Mouse (Mus musculus): ENCODE measurements around the gene Rhot2. TPM values are rescaled to one million over a fixed set of nuclear protein-coding genes. Genes with fewer than 3 reads are reported as not detected.

Rhot2 gene
- polyA plus RNA-seq, 1 experiment from 2014 or later: 24.0 TPM

- ATAC-seq (ENCODE audit: insufficient number of reproducible peaks, low FRiP score): no peak
- no peaks in the 10 kb centered on the region for H3K27me3 ChIP-seq (replicated peaks)
- peak within 1 kb of the TSS; percentile 22; the same call in 1 of the 2 replicates for H3K27ac ChIP-seq (ENCODE audit: poor library complexity, severe bottlenecking)
- peaks cover 43% of the 10 kb centered on the region for H3K4me1 ChIP-seq (replicated peaks)
- H3K9ac ChIP-seq: no peak within 1 kb of the TSS; the same call in 1 of the 2 replicates
- 52% methylated on average over 5 of the region's 5 CpGs for WGBS
- no peak within 1 kb of the TSS for H3K4me3 ChIP-seq
- no peak within 1 kb of the TSS for H3K4me2 ChIP-seq
- no peaks in the 10 kb centered on the region for H3K9me3 ChIP-seq (replicated peaks)
- peaks cover 53% of the 10 kb centered on the region for H3K36me3 ChIP-seq
Measured at GRCm38 (mm10) chr17:25880196-25880910, 35.7 kb upstream of the Rhot2 start, which contains the start of gene Wfikkn1. Gene Wfikkn1 (minus strand): TSS chr17:25880858.

DNA sequence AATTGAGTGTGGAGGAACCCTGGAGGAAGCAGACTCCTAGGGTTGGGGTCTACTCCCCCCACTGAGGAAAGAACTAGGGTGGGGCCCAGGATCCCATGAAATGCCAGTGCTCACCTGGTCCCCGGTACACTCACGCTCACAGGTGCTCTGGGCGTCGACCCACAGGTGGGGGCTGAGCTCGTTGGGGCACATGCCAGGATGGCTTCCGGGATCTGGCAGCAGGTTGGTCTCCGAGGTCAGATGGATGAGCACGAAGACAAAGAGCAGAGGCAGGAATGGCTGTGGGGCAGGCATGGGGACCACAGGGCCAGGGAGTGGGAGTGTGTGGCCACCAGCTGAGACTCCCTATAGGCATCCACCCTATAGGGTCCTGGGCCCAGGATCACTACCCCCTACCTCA, 35.1 kb upstream of the Rhot2 start:
- Histone ChIP-seq H3K36me3 (peaks cover 49% of the 10 kb centered on the region), H3K4me1 (replicated peaks) (peaks cover 43% of the 10 kb centered on the region), H3K9me3 (replicated peaks) (no peaks in the 10 kb centered on the region), H3K4me3 (no peak overlapping the region), H3K4me2 (no peak overlapping the region), H3K27ac (ENCODE audit: poor library complexity, severe bottlenecking) (no peak overlapping the region), H3K27me3 (replicated peaks) (no peaks in the 10 kb centered on the region), H3K9ac (no peak overlapping the region; the same call in 1 of the 2 replicates)
- no peak for ATAC-seq (ENCODE audit: insufficient number of reproducible peaks, low FRiP score)
- 86% methylated on average over 8 of the region's 8 CpGs for WGBS

- no peak overlapping the region for H3K9ac ChIP-seq
- no peak overlapping the region for H3K4me3 ChIP-seq
- 66% methylated on average over 4 of the region's 4 CpGs for WGBS
- H3K27me3 ChIP-seq (replicated peaks): no peaks in the 10 kb centered on the region
- H3K4me2 ChIP-seq: no peak overlapping the region
- H3K36me3 ChIP-seq: peaks cover 45% of the 10 kb centered on the region
- H3K9me3 ChIP-seq (replicated peaks): no peaks in the 10 kb centered on the region
- no peak for ATAC-seq (ENCODE audit: insufficient number of reproducible peaks, low FRiP score)
- H3K4me1 ChIP-seq (replicated peaks): peaks cover 45% of the 10 kb centered on the region
- no peak overlapping the region for H3K27ac ChIP-seq (ENCODE audit: poor library complexity, severe bottlenecking)
Measured at GRCm38 (mm10) chr17:25879261-25879660, 34.6 kb upstream of the Rhot2 start.

DNA sequence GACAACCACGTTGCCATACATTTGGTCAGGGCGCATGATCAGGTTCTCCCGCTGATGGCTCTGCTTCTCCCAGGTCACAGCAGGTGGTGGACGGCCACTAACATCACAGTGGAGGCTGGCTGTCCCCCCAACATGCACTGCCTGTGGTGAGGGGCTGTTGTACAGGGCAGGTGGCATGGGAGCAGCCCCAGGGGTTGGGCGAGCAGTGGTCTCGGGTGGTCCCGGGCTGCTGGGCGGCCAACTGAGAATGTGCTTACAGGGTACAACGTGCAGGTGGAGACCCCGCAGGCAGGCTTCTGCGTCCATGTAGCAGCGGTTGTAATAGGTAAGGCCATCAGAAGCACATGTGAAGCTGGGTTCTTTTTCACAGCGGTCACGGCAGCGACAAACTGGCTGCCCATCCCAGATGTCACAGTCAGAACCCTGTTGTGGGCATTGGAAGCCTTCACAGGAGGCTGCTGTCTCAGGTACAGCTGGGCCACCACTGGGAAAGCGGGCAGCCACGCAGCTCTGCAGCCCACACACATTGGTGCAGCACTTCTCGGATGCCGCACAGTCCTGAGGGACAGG, 34.0 kb upstream of the Rhot2 start:
- no peak for ATAC-seq (ENCODE audit: insufficient number of reproducible peaks, low FRiP score)
- no peaks in the 10 kb centered on the region for H3K9me3 ChIP-seq (replicated peaks)
- no peak overlapping the region for H3K27ac ChIP-seq (ENCODE audit: poor library complexity, severe bottlenecking)
- no peak overlapping the region for H3K4me3 ChIP-seq
- H3K36me3 ChIP-seq: peaks cover 39% of the 10 kb centered on the region
- H3K4me2 ChIP-seq: no peak overlapping the region
- peaks cover 51% of the 10 kb centered on the region for H3K4me1 ChIP-seq (replicated peaks)
- WGBS: 93% methylated on average over 19 of the region's 19 CpGs
- no peaks in the 10 kb centered on the region for H3K27me3 ChIP-seq (replicated peaks)
- no peak overlapping the region for H3K9ac ChIP-seq

DNA sequence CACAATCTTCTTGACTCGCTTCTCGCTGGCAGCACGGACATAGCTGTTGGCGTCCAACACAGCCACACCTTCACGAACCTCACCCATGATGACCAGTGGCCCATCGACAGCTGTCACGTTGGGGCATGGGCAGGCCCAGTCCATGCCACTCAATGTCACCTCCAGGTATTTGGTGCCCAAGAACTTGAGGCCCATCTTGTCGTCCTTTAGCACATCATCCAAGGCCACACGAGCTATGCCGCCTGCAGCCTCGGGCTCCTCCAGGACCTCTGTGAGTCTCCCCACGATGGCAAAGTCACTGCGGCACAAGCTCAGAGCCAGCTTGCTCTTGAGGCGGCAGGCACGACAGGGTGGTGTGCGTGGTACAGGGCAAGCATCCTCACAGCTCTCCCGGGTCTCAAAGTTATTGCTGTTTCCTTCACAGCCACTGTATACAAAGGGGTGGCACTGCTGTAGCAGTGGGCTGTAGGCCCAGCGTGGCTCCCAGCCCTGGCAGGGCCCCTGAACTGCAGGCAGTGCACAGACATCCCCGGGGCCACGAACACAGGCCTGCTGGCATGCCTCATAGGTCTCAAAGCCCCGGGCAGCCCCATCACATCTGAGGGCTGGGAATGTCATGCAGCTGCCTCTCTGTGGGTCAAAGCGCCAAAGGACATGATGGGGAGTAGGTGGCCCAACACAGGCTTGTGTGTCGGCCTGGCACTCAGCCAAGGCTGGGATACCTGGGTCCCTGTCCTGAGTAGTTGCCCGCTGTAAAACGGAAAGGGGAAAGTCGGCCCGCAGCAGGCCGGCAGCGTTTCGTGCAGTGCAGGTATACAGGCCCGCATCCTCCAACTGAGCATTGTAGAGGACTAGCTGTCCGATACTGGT, 33.3 kb upstream of the Rhot2 start:
- Histone ChIP-seq H3K4me3 (no peak overlapping the region), H3K9ac (no peak overlapping the region), H3K4me2 (no peak overlapping the region), H3K27me3 (replicated peaks) (no peaks in the 10 kb centered on the region), H3K36me3 (peaks cover 32% of the 10 kb centered on the region), H3K4me1 (replicated peaks) (peaks cover 51% of the 10 kb centered on the region), H3K9me3 (replicated peaks) (no peaks in the 10 kb centered on the region), H3K27ac (ENCODE audit: poor library complexity, severe bottlenecking) (no peak overlapping the region)
- no peak for ATAC-seq (ENCODE audit: insufficient number of reproducible peaks, low FRiP score)
- 90% methylated on average over 32 of the region's 32 CpGs for WGBS

- Histone ChIP-seq H3K9ac (no peak overlapping the region), H3K4me2 (no peak overlapping the region), H3K4me3 (no peak overlapping the region), H3K36me3 (peaks cover 23% of the 10 kb centered on the region), H3K27me3 (replicated peaks) (no peaks in the 10 kb centered on the region), H3K4me1 (replicated peaks) (peaks cover 44% of the 10 kb centered on the region), H3K27ac (ENCODE audit: poor library complexity, severe bottlenecking) (no peak overlapping the region), H3K9me3 (replicated peaks) (no peaks in the 10 kb centered on the region)
- WGBS: 73% methylated on average over 3 of the region's 3 CpGs
- no peak for ATAC-seq (ENCODE audit: insufficient number of reproducible peaks, low FRiP score)
Measured at GRCm38 (mm10) chr17:25877025-25877424, 32.4 kb upstream of the Rhot2 start.

- WGBS: 73% methylated on average over 10 of the region's 10 CpGs
- Histone ChIP-seq H3K4me3 (peak overlapping the region; percentile 88), H3K4me2 (peak overlapping the region; percentile 94), H3K9ac (peak overlapping the region; percentile 83), H3K4me1 (replicated peaks) (peaks cover 39% of the 10 kb centered on the region), H3K27me3 (replicated peaks) (no peaks in the 10 kb centered on the region), H3K27ac (ENCODE audit: poor library complexity, severe bottlenecking) (no peak overlapping the region), H3K9me3 (replicated peaks) (no peaks in the 10 kb centered on the region), H3K36me3 (peaks cover 22% of the 10 kb centered on the region)
- no peak for ATAC-seq (ENCODE audit: insufficient number of reproducible peaks, low FRiP score)
Measured at GRCm38 (mm10) chr17:25876347-25876915, 31.8 kb upstream of the Rhot2 start.

DNA sequence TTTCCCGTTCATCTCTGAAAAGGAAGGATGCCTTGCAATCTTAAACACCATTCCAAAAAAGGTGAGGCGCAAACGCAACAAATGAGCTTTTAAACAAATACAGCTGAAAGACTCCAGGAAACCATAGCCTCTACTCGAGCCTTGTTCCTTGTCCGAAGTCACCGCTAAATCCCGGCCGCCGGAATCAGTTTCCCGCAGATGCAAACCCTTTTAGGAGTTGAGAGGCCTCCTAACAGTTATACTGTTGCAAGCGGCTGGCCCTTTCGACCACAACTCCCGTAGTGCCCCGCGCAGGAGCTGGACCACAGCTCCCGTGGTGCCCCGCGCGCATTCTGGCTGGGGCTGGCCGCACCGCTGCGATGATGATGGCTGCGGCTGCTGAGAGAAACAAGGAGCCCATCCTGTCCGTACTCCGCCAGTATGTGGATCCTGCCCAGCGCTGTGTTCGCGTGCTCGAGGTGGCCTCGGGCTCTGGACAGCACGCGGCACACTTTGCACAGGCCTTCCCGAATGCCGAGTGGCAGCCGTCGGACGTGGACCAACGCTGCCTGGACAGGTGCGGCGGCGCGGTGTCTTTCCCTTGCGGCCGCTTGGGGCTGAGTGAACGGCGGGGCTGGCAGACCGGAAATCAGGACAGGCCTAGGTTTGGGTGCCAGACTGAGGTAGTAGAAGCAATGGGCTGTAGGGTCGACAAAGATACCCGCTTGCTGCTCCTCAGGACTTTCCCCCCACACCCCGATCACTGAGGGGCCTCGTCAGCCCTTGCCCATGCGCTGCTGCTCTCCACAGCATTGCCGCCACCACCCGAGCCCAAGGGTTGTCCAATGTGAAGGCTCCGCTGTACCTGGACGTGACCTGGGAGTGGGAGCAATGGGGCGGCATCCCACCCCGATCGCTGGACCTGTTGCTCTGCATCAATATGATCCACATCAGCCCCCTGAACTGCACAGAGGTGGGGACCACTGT, 30.8 kb upstream of the Rhot2 start:
- 1% methylated on average over 59 of the region's 59 CpGs for WGBS
- ATAC-seq (ENCODE audit: insufficient number of reproducible peaks, low FRiP score): peak; percentile 88
- Histone ChIP-seq H3K27me3 (replicated peaks) (no peaks in the 10 kb centered on the region), H3K27ac (ENCODE audit: poor library complexity, severe bottlenecking) (peak overlapping the region; percentile 87), H3K4me3 (peak overlapping the region; percentile 88), H3K4me1 (replicated peaks) (peaks cover 30% of the 10 kb centered on the region), H3K36me3 (peaks cover 22% of the 10 kb centered on the region), H3K4me2 (peak overlapping the region; percentile 94), H3K9me3 (replicated peaks) (no peaks in the 10 kb centered on the region), H3K9ac (peak overlapping the region; percentile 83)

GRCm38 (mm10) chr17:25874721-25875170, 30.1 kb upstream of the Rhot2 start, which contains the start of gene Mettl26:
Gene Mettl26 (plus strand): TSS chr17:25875074.
- no peaks in the 10 kb centered on the region for H3K27me3 ChIP-seq (replicated peaks)
- H3K4me3 ChIP-seq: peak within 1 kb of the TSS; percentile 88
- under 1% methylated on average over 25 of the region's 25 CpGs for WGBS
- no peaks in the 10 kb centered on the region for H3K9me3 ChIP-seq (replicated peaks)
- H3K36me3 ChIP-seq: peaks cover 21% of the 10 kb centered on the region
- peaks cover 25% of the 10 kb centered on the region for H3K4me1 ChIP-seq (replicated peaks)
- H3K27ac ChIP-seq (ENCODE audit: poor library complexity, severe bottlenecking): peak within 1 kb of the TSS; percentile 87
- peak within 1 kb of the TSS; percentile 94 for H3K4me2 ChIP-seq
- peak within 1 kb of the TSS; percentile 83 for H3K9ac ChIP-seq
- peak; percentile 78 for ATAC-seq (ENCODE audit: insufficient number of reproducible peaks, low FRiP score)

DNA sequence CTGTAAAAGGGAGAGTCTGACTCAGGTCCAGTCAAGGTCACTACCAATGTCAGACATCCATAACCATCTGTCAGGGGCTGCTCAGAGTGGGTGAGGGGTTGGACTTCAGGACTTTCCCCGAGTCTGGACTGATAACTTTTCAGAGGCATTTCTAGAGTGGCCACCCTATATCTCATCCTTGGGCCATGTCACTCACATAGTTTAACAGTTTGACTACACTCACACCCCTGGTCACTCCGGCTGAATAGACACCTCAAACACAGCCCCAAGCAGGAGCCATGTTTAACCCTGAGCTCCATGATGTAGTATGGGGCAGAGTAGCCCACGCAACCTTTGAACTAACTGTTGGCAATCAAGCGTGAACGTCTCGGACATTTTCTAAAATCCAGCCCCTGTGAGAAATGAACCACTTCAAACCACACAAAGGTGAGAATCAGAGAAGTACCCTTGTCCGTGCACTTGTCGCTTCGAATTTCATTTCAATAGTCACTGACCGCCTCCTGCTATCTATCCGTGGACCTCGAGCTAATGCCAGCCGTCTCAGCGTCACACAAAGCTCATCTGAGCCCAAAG, 29.6 kb upstream of the Rhot2 start:
- H3K9ac ChIP-seq: peak overlapping the region; percentile 83
- 9% methylated on average over 14 of the region's 14 CpGs for WGBS
- ATAC-seq (ENCODE audit: insufficient number of reproducible peaks, low FRiP score): no peak

More for the DNA sequence above, 29.6 kb upstream of the Rhot2 start:
- H3K9me3 ChIP-seq (replicated peaks): no peaks in the 10 kb centered on the region
- H3K27ac ChIP-seq (ENCODE audit: poor library complexity, severe bottlenecking): peak overlapping the region; percentile 87
- peaks cover 25% of the 10 kb centered on the region for H3K4me1 ChIP-seq (replicated peaks)
- H3K27me3 ChIP-seq (replicated peaks): no peaks in the 10 kb centered on the region
- peak overlapping the region; percentile 88 for H3K4me3 ChIP-seq
- H3K36me3 ChIP-seq: peaks cover 17% of the 10 kb centered on the region
- peak overlapping the region; percentile 94 for H3K4me2 ChIP-seq

Measured in heart, embryonic 12.5 days (tissue).